Mouse (Mus musculus) embryo, embryonic 11.5 days (tissue): ENCODE data around the gene Dpp7.

Source experiments
- DNase-seq: peaks from one replicate; pipeline ENCODE4 v3.0.0-alpha.2; 2012; ENCODE audit warnings: low read depth, low spot score

Gene Dpp7

GRCm38 (mm10) chr2:25311491-25311891 is 44.7 kb downstream of the Dpp7 start:
- no peak for DNase-seq

- DNase-seq: no peak
Observed at GRCm38 (mm10) chr2:25310969-25311368, 45.2 kb downstream of the Dpp7 start.

GRCm38 (mm10) chr2:25310180-25310579 is 46.0 kb downstream of the Dpp7 start:
- no peak for DNase-seq

GRCm38 (mm10) chr2:25305587-25306359 is 50.4 kb downstream of the Dpp7 start:
- no peak for DNase-seq

GRCm38 (mm10) chr2:25304657-25305541 is 51.3 kb downstream of the Dpp7 start:
- DNase-seq: peak; percentile 32

- DNase-seq: no peak
Observed at GRCm38 (mm10) chr2:25303931-25304656, 52.1 kb downstream of the Dpp7 start.

GRCm38 (mm10) chr2:25303452-25303851 is 52.7 kb downstream of the Dpp7 start:
- DNase-seq: no peak
